ENCODE assay signal across 8 mouse cellular contexts in the genomic region with DNA sequence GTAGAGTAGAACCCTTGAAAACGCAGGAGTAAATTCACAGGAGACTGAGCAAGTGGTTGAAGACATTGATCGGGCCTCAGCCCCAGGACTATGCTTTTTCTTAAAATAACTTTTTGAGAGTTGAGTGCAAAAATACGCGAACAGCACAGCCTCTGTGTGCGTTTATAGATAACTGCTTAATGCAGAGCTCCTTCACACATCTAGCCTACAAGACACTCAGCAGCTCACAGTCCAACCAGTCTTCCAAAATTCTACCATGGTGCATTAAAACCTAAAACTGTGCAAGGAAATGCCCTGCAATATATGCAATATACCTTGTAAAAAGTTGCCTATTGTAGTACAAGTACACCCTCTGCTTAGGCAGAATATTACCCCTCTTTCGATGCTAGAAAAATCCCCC. TPM values are rescaled to one million over a fixed set of nuclear protein-coding genes. Genes with fewer than 3 reads are reported as not detected.
DNase-seq lines count a peak whose midpoint lies in the region; ATAC-seq and TF ChIP-seq lines count a peak whose summit lies in the region.

No protein-coding gene starts in this region.

- intact Hi-C loops in gastrocnemius, adult 2 months (cut with DNase I) = loop anchor here (1.0 to 5.0 kb wide), 3 partner anchors 55 to 78 kb away; no protein-coding TSS in a partner anchor
- intact Hi-C loops in gastrocnemius, postnatal 14 days (cut with DNase I; ENCODE audit: low total_unique reads) = loop anchor here (10.0 kb wide), 1 partner anchor 55 kb away; no protein-coding TSS in a partner anchor

- H3K27me3 ChIP-seq in liver, embryonic 15.5 days = peaks cover 51% of the 10 kb centered on the region

- WGBS in liver, embryonic 15.5 days (ENCODE audit: insufficient replicate concordance) = 9% methylated on average over 6 of the region's 6 CpGs

- no peak for ATAC-seq in liver, embryonic 15.5 days (ENCODE audit: insufficient read depth)
- no peak for ATAC-seq in cerebellum, adult (ENCODE audit: insufficient number of reproducible peaks, low FRiP score, low TSS enrichment)

- TF ChIP-seq CTCF in gastrocnemius, adult 2 months (IDR thresholded peaks at IDR 0.05) = no peak

- peaks cover 49% of the 10 kb centered on the region for H3K4me1 ChIP-seq in liver, embryonic 15.5 days (replicated peaks)

- no peak overlapping the region for H3K9ac ChIP-seq in liver, embryonic 15.5 days

- H3K36me3 ChIP-seq in liver, embryonic 15.5 days (replicated peaks) = no peaks in the 10 kb centered on the region

- DNase-seq in gastrocnemius, adult 2 months = no peak
- DNase-seq in gastrocnemius, postnatal 14 days = no peak
- DNase-seq in thymus, postnatal 0 days (ENCODE audit: low spot score) = peak; percentile 51
- no peak for DNase-seq in thymus, adult 18-20 months
- DNase-seq in ovary, postnatal 10 days (ENCODE audit: low spot score) = no peak
- no peak for DNase-seq in kidney, postnatal 14 days

- peak overlapping the region; percentile 76 for H3K4me2 ChIP-seq in liver, embryonic 15.5 days

- peak overlapping the region; percentile 95 for H3K27ac ChIP-seq in gastrocnemius, adult 2 months
- peak overlapping the region; percentile 2; the same call in 1 of the 2 replicates for H3K27ac ChIP-seq in liver, embryonic 15.5 days (replicated peaks)

- peak overlapping the region; percentile 91 for H3K4me3 ChIP-seq in gastrocnemius, adult 2 months
- H3K4me3 ChIP-seq in liver, embryonic 15.5 days (replicated peaks) = peak overlapping the region; percentile 3; the same call in 1 of the 2 replicates

- no peaks in the 10 kb centered on the region for H3K9me3 ChIP-seq in liver, embryonic 15.5 days (replicated peaks)

RNA-seq across cellular contexts. Expression of a gene that starts 0.6 kb away (rescaled TPM):
- total RNA-seq in gastrocnemius, adult 2 months (2021) = 10 to 100 TPM; 14.7 to 22.7 TPM
- total RNA-seq in gastrocnemius, postnatal 14 days (2021) = 10 to 100 TPM; 27.6 to 28.6 TPM
- 12.4 and 17.6 TPM in 2 replicates for polyA plus RNA-seq in thymus, postnatal 0 days (2015; fragmentation: Nextera tagmentation; extraction: Ambion mirVana)
- polyA plus RNA-seq in liver, embryonic 15.5 days (2015; fragmentation: Nextera tagmentation; extraction: Ambion mirVana) = 1.3 and 1.6 TPM in 2 replicates
